19 mouse cellular contexts compared by ENCODE assay signal in the genomic region with DNA sequence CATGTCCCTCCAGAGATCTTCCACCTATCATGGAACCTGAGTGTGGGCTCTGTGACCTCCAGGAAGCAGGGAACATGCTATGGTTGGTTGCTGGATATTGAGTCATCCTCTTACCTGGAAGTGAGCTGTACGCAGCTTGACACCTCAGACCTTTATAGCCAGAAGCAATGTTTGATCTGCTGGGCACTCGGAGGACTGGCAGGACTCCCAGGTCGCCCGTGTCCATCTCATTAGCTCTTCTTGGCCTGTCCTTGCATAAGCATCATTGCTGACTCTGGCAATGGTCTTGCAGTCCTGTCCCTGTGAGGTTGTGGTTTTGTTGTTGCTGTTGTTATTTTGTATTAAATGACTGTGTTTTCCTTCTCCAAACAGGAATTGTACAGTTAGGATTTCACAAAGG.
DNase-seq lines count a peak whose midpoint lies in the region; ATAC-seq lines count a peak whose summit lies in the region.
"Had no signal": no experiment of that assay in that cellular context is flagged by ENCODE, and none has a peak within 500 bp of the region (broad histone marks: within the 10 kb centered on the region; RNA-seq: fewer than 3 reads in every experiment).

No protein-coding gene starts in this region.

- H3K9me3 ChIP-seq in midbrain, embryonic 13.5 days: no peaks in the 10 kb centered on the region
- H3K9me3 ChIP-seq: embryonic facial prominence, embryonic 13.5 days; forebrain, embryonic 12.5 days; heart, embryonic 15.5 days; hindbrain, embryonic 13.5 days had no signal

- no peaks in the 10 kb centered on the region for H3K4me1 ChIP-seq in midbrain, embryonic 13.5 days (replicated peaks)
- H3K4me1 ChIP-seq: embryonic facial prominence, embryonic 13.5 days; forebrain, embryonic 12.5 days; heart, embryonic 15.5 days; hindbrain, embryonic 13.5 days had no signal

- DNase-seq in brain, adult 2 months (ENCODE audit: low read depth, low spot score): peak; percentile 69
- DNase-seq in cerebellum, adult 18-20 months: peak; percentile 70 to 75
- peak; percentile 76 for DNase-seq in cerebellum, adult 9-11 months
- peak; percentile 60 to 63 for DNase-seq in cerebellum, postnatal 36 days
- no peak for DNase-seq in embryo, embryonic 9.5 days (ENCODE audit: extremely low spot score)
- DNase-seq: adrenal gland, adult 2 months; adrenal gland, postnatal 36 days; gastrocnemius, postnatal 10 days; heart, adult 18-20 months; heart, postnatal 14 days; kidney, adult 18-20 months had no signal

- H3K4me2 ChIP-seq in midbrain, embryonic 13.5 days (replicated peaks): no peak overlapping the region
- H3K4me2 ChIP-seq: embryonic facial prominence, embryonic 13.5 days; forebrain, embryonic 12.5 days; heart, embryonic 11.5 days; heart, embryonic 15.5 days; hindbrain, embryonic 13.5 days had no signal

- no peaks in the 10 kb centered on the region for H3K36me3 ChIP-seq in midbrain, embryonic 13.5 days
- H3K36me3 ChIP-seq: embryonic facial prominence, embryonic 13.5 days; forebrain, embryonic 12.5 days; heart, embryonic 15.5 days; hindbrain, embryonic 13.5 days had no signal

- ATAC-seq in midbrain, embryonic 13.5 days: no peak
- ATAC-seq: forebrain, embryonic 16.5 days; hindbrain, postnatal 0 days had no signal

- no peak overlapping the region for H3K4me3 ChIP-seq in midbrain, embryonic 13.5 days (replicated peaks)
- H3K4me3 ChIP-seq: embryonic facial prominence, embryonic 13.5 days; forebrain, embryonic 12.5 days; heart, embryonic 15.5 days; hindbrain, embryonic 13.5 days had no signal

- H3K27ac ChIP-seq in midbrain, embryonic 13.5 days: no peak overlapping the region
- H3K27ac ChIP-seq: embryonic facial prominence, embryonic 13.5 days; forebrain, embryonic 12.5 days; heart, embryonic 15.5 days; hindbrain, embryonic 13.5 days; hindbrain, postnatal 0 days had no signal

- 91% methylated on average over 4 of the region's 4 CpGs for WGBS in midbrain, embryonic 13.5 days

- H3K9ac ChIP-seq in midbrain, embryonic 13.5 days (replicated peaks): no peak overlapping the region
- H3K9ac ChIP-seq: embryonic facial prominence, embryonic 13.5 days; forebrain, embryonic 12.5 days; heart, embryonic 15.5 days; hindbrain, embryonic 13.5 days had no signal

- H3K27me3 ChIP-seq in midbrain, embryonic 13.5 days: no peaks in the 10 kb centered on the region
- H3K27me3 ChIP-seq: embryonic facial prominence, embryonic 13.5 days; forebrain, embryonic 12.5 days; heart, embryonic 15.5 days; hindbrain, embryonic 13.5 days had no signal
